Mouse (Mus musculus): Measurements from ENCODE around the gene BC107364.
"Not testable (repeated sequence)": the region's sequence is repeated elsewhere in the genome, so short reads cannot be mapped to it uniquely, and the experiment has no call there.

BC107364 gene

DNA sequence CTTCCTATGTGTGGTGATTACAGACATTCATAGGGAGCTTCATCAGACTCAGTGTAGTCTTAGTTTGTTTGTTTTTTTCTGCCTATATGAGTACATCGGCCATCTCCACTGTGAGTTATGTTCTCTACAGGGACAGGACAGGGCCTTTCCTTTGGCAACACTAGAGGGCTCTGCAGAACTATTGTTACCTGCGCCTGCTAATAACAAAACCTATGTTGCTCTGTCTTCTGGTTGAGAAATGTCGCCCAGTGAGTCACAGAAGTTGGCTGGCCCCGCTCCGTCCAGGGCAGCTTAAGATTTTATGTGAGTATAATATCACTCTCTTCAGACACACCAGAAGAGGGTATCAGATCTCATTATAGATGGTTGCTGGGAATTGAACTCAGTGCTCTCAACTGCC lies 41.1 kb downstream of the BC107364 start:
- DNase-seq = no peak

DNA sequence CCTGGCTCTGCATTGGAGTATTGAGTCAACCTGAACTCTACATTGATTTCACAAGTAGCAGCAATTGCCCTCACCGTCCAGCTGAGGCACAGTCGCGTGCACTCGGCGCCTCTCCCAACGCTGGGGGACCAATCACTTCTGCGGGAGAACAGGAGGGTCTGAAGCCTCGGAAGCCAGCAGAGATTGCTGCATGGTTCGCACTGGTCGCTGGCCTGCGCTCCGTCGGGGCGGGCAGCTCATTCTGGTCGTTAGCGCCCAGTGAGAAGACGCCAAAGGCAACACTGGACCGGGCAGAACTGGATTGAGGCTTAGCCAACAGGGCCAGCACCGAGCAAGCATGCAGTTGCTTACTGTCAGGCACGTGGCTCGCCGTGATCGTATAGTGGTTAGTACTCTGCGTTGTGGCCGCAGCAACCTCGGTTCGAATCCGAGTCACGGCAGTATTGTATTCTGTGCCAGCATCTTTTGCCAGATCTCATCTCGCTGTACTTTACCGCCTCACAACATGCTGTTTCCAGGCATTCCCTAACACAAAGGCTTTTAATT lies 42.3 kb downstream of the BC107364 start:
- DNase-seq = no peak

DNA sequence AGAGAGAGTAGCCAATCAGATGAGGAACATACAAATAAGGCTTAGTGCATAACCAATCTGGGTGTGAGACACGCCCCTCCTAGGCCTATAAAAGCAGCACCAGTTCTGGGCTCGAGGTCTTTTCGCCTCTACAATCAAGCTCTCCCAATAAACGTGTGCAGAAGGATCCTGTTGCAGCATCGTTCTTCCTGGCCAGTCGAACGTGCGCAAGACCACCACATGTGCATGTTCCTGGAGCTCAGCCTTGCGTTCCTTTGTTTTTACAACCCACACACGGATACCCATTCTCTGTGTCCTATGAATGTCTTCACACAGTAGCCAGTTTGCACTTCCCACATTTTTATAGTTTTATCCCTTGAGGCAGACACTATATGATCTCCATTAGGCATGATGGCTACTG lies 44.0 kb downstream of the BC107364 start:
- DNase-seq = not testable (repeated sequence)

DNA sequence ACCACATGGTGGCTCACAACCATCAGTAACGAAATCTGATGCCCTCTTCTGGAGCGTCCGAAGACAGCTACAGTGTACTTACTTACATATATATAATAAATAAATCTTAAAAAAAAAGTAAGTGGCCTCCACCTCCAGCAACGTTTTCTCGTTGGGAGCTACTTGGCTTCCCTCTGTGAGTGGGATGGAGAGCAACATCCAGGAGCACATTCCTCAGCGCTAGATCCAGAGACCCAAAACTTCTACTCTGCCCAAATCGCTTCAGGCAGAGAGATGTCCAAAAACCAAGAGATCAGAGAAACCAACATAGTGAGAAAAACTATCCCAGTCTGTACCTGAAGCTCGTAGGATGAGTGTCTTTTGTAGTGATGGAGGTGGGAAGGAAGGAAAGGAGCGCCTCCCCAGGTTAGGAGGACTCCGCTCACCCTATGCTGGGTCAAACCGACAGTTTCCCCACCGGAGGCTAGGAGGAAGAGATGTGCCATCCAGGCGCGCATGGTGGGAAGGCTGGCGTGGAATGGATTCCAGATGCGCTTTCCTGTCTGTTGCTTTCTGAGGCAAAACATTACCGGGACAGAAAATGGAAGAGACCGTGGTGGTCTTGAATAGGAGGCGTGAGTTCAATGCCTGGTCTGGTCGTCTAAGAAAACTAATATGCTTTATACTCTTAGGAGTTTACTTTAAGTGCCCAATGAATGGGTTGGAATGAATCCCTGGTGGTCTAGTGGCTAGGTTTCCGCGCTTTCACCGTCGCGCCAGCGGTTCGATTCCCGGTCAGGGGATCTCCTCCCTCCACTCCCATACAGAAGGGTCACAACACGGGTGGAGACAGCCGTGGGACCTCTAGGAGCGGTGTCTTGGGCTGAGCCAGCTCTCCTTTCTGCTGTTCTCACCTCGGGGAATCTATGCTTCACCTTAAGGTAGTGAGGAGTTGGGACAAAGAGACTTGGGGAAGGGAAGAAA lies 46.3 kb downstream of the BC107364 start:
- DNase-seq = no peak

DNA sequence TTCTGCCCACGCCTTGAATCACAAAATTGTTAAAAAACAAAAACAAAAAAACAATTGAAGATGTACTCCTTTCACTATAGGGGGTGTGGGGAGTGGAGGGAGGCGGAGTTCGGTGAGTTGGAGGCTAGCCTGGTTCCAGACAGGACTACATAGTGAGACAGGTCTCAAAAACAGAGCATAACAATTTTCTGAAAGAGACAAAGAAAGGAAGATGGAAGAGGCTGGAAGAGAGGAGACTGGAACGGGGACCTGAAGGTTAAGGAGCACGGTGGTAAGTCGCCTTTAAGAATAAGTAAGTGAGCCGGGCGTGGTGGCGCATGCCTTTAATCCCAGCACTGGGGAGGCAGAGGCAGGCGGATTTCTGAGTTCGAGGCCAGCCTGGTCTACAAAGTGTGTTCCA lies 47.1 kb downstream of the BC107364 start:
- no peak for DNase-seq

DNA sequence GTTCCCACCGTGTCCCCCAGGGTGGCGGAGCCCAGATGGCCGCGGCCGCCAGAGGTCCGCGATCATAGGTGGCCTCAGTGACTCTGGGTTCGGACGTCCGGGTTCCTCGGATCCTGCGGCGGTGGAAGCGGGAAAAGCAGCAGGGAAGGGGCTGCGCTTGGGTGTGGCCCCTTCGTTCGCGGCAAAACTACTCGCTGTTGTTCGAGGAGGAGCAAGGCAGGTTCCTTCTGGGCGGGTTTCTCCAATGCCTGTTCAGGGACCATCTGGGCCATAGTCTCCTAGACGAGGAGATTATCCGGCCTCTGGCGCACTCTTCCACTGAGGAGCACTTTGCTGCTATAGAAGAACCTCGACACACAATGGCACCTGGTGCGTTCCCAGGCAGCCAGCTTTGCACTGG lies 47.7 kb downstream of the BC107364 start:
- DNase-seq = no peak

DNA sequence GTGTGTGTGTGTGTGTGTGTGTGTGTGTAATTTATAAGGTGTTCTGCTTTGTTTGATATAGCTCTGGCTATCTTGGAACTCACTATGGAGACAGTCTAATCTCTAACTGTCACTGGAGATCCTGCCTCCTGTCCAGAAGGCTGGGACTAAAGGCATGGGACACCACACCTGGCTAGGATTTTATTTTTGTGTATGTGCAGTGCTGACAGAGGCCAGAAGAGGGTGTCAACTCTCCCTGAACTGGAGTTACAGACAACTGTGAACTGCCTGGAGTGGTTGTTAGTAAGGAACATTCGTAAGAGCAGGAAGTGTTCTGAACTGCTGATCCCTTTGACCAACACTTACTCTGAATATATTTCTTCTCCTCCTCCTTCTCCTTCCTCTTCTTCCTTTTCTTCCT lies 49.1 kb downstream of the BC107364 start:
- no peak for DNase-seq

DNA sequence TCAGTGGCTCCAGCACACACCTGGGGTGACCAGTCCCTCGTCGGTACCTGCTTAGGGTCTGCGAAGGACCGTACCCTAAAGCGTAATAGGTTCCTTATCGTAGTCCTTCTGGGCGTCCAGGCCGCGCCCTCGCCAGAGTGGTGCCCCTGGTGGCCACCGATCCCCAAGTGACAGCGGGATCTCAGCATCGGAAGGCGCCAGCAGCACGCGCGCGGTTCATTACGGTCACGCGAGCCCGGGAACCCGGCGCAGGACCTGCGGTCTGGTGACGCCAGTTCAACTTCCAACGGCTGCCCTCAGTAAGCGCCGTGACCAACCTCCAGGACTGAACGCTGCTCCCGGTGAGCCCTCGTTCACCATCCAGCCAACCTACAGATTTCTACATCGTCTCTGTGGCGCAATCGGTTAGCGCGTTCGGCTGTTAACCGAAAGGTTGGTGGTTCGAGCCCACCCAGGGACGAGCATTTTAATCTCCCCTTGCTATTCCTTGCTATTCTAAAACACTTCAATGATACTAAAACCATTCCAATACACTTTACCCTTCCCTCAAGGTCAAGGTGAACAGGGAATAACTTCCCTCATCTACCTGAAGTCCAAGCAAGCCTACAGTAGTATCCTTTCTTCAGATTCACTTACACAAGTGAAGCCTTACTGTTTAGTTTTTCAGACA lies 50.1 kb downstream of the BC107364 start:
- no peak for DNase-seq

DNA sequence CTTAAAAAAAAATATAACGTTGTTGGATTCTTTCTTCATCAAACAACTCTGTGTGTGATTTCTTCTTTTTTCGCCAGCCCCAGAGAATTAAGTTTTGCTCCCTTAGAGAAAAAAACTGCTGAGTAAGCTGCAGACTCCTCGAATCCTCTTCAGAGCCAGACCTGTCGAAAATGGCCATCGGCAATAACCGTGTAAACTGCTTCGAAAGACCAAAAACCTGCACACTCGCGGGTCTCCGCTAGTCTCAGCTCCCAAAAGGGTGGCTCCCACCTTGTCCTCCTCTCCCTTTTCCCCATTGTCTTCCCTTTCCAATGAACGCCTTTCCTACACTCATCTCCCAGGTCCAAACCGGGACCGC lies 50.7 kb downstream of the BC107364 start:
- DNase-seq = no peak

- DNase-seq = no peak
Measured at GRCm38 (mm10) chr3:96398911-96399310, 53.2 kb downstream of the BC107364 start.

DNA sequence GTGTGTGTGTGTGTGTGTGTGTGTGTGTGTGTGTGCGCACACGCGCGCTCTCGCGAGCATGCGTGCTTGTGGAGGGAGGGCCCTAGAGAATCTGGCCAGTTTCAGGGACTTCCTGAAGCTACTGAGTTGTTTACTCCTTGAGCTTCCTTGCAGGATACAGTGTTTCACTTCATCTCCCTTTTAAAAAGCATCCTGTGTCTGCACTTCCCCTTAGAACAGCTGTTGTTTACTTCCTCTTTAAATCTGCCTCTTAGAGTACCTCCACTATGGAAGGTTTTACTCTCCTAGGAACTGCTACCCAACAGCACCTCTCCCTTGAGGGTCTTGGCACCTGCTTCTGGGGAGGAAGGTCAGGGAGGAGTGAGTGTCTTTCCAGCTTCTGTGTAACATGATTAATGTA lies 55.2 kb downstream of the BC107364 start:
- DNase-seq = no peak

DNA sequence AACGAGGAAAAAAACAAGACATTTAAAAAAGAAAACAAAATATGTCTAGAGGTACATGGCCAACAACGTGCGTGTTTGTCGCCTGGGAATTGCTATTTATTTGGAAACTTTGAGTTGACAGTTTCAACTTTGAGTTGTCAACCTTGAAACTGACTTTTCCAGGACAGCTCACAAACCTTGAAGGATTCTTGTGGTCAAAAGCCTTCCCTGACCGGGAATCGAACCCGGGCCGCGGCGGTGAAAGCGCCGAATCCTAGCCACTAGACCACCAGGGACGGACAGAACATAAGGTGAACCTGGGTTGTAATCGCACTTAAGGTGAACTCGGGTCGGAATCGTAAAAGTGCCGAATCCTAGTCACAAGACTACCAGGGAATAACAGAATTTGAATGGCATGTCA lies 64.9 kb downstream of the BC107364 start:
- DNase-seq = not testable (repeated sequence)

Measured in kidney, postnatal 25 days (tissue).